Mouse (Mus musculus): Measurements from ENCODE around the gene Hectd4.

DNA sequence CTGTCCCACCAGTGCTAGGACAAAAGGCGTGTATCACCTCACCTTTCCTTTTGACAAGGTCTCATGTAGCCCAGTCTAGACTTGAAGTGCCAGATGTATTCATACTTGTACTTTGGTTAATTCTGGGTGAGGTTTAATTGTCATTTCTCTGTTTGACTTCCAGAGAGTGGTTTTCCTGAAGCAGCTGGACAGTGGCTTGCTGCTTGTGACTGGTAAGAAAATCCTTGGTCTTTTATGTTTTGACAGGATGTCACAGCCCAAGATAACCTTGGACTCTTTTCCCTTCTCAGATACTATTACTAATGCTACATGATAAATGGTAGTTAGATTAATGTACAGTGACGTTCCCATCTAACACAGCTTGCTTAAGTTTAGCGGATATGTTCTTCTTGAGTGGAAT, 13.0 kb upstream of the Hectd4 start:
- no peak for TF ChIP-seq POLR2A (IDR thresholded peaks at IDR 0.05; ENCODE audit: borderline replicate concordance, extremely low read depth, low read depth, low read length)
- no peak for TF ChIP-seq CTCF (IDR thresholded peaks at IDR 0.05; ENCODE audit: insufficient read depth, low read length)
